Mouse (Mus musculus): ENCODE results near the gene Tbx21.

The Tbx21 gene

DNA sequence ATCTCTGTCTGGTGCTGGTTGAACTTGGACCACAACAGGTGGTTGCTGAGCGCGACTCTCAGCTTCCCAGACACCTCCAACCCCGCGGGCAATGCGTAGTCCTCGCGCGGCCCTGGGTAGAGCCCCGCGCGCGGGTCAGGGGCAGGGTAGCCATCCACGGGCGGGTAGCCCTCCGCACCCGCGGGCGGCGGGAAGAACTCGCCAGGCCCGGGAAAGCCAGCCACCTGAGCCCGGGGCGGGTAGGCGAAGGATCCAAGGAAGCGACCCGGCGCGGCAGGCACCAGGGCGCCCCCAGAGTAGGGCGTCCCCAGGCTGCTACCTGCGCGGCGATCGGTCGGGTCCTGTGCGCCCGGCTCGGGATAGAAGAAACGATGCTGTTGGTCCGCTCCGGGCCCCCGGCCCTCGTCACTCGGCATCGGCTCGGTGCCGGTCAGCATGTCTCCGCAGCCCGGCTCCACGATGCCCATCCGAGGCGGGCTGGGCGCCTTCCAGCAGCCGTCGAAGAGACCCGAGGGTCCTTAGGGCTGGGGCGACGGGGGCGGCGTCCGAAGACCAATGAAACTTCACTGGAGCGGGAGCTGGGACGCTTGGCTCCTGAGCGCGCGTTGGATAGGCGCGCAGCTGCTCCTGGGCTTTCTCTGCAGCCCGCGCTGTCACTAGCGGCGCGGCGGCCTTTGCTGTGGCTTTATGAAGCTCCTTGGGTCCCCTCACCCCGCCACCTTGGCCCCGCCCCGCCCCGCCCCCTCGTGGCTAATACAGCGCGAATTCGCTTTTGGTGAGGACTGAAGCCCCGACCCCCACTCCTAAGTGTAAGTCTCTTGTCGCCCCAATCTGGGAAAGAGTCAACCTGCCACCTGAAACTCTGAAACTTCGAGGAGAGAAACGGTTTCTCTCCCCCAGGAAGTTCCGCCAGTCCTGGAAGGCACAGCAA lies at the start of gene Tbx21:
TSS of gene Tbx21 (minus strand) at position 661 of the 931 bp plus-strand sequence.
- DNase-seq (ENCODE audit: low read depth, low spot score) = no peak

DNA sequence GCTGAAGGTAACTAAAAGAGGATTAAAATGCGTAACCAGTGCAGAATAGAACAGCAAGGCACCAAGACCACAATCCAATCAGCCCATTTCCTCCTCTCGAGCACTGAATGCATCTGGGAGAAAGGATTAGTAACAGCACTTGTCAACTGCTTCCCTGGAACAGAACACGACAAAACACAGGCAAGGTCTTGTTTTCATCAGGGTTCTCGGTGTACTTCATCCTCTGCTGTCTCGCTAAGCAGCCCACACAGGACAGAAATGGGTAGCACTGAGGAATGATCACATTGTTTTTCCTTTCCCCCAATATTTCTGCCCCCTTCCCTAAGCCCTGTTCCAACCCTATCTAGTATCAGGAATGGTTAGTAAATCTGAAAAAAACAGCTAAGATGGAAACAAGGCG lies 45.2 kb upstream of the Tbx21 start:
- no peak for DNase-seq (ENCODE audit: low read depth, low spot score)

DNA sequence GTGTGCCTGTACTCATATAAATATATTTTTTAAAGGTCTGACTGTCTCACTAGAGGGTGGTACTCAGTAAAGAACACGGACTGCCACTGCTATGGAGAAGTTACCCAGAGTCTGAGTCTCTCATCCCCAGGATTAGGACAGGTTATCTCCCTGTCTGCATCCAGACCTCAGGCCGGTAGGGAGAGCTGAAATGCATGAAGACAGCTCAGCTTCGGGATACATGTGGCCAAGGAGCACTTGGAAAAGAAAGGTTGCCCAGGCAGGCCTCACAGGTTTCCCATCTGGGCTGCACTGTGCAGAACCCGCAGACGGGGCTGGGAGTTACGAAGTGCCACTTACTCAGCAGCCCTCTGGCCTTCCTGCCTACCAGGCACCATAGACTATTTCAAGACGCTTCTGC lies 41.9 kb upstream of the Tbx21 start:
- DNase-seq (ENCODE audit: low read depth, low spot score) = no peak

DNA sequence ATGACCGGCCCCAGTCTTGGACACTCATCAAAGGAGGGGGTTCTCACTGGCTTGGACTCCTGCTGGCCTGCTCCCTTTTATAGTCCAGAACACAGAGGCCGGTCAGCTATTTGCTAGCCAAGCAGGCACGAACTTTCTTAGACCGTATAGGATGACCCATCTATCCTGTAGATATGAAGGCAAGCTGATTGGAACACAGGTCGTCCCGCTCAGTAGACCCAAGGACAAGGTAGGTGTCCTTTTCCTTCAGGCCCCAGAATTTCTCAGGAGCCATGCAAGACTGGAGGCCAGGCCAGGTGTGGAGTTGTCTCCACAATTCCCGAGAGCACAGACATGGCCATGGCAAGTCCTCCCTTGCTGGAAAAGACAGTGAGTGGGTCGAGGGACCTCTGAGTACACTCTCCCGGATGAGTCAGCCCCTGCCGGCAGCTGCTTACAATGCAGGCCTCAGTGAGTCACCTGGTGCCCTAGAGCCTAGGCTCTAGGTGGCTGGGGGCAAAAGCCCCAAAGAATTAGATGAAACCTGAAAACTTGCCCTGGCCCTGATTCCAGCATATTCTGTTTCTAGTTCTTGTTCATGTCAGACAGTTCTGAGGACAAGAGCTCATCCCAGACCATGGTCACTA lies 37.6 kb upstream of the Tbx21 start:
- peak; percentile 50 for DNase-seq (ENCODE audit: low read depth, low spot score)

DNA sequence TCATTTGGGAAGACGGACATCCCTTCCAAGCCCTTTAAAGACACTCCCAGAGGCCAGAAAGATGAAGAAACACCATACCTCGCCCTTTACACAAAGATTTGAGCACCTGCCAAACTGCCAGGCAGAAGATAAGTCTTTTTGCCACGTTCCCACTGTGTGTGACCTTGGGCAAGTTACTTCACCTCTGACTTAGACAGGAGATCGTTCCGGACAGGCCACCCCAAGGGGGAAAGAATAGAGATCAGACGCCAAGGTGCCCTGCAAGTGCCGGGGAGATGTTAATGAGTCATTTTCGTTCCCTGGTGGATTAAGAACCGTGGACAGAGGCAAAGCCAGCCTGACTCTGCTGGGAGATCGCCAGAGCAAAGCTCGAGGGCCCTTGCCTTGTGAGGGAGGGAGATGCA lies 36.9 kb upstream of the Tbx21 start:
- no peak for DNase-seq (ENCODE audit: low read depth, low spot score)

DNA sequence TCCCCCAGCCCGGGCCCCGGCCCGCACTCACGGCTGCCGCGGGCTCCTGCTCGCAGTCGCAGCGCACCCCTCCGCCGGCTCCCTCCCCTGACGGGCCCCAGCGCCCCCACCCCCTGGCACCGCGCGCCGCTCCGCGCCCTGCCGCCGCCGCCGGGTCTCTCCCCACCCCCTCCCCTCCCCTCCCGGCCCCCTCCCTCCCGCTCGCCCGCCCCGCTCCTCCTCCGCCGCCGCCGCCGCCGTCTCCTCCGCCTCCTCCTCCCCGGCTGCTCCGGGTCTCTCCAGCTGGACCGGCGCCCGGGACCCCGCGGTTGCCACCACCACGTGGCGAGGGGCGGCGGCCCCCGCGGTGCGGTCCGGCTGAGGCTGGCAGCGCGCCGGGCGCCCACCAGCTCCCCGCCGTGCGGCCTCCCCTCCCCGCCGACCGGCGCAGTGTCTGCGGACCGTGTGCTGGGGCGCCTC lies 36.2 kb upstream of the Tbx21 start, which contains the start of gene Tbkbp1:
TSS of gene Tbkbp1 (minus strand) at position 153 of the 459 bp plus-strand sequence.
- no peak for DNase-seq (ENCODE audit: low read depth, low spot score)

DNA sequence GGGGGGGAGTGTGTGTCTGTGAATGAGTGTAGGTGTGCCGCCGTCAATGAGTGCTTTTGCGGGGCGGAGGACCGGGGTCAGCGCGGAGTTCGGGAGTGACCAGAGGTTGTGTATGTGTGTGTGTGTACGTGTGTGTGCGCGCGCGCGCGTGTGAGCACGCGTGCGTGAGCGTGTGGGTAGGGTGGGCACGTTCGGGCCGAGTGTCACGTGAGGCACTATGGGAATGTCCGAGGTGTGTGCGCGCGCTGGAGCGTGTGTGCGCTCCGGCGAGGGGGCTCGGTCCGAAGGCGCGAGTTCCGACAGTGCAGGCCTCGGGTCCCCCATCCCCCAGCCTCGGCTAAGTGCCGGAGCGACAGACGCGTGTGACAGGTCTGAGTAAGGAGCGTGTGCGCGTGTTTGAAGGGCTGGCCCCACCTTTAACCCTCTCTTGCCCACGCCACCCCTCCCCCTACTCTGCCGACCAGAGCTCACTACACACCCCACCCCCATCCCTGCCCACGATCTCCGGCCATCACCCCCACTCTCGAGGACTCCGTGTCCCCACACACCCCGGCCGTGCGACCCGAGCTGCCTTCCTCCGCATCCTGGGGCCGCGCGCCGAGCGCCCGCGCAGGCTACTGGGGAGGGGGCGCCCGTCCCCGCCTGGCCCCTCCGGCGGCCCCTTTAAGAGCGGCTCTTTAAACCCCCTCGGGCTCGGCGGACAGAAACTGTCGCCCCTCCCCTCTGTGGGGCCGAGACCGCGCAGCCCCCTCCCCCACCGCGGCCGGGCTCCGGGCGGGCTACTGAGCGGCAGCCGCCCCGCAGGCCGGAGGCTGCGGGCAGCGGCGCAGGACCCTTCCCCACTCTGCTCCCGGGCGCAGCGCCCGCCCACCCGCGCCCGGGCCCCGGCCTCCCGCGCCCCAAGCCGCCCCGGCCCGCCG lies 35.5 kb upstream of the Tbx21 start:
- DNase-seq (ENCODE audit: low read depth, low spot score) = no peak

DNA sequence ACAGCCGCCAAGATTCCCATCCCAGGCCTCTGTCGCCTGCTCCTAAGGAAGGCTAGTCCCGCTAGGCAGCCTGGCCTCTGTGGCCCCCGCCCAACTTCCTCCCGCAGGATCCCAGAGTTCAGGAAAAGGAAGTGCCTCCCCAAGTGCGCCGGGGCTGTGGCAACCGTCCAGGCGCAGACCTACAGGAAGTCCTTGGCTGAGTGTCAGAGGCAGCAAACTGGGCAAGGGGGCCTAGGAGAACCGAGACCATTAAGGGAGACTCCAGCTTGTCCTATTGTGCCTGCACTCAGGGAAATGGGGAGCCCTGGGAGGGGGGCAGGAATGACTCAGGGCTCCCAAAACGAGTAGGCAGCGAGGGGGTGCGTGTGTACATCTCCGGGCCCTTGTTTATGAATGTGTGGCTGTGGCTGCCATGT lies 34.9 kb upstream of the Tbx21 start:
- no peak for DNase-seq (ENCODE audit: low read depth, low spot score)

DNA sequence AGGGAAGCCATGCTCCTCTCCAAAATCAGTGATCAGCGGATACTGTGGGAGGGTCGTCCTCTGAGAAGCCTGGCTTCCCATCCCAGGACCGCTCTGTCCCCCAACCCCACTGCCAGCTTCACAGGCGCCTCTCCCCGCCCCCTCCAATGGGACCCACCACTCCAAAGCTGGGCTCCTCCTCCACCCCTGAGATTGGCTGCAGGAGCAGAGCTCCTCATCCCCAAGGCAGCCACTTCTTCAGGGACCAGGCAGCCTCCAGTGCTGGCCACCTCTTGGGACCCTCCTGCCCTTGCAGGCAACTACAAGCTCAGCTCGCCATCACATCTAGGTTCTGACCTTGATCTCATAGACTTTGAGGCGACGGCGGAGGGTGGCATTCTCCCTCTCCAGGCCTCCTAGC lies 33.9 kb upstream of the Tbx21 start:
- no peak for DNase-seq (ENCODE audit: low read depth, low spot score)

DNA sequence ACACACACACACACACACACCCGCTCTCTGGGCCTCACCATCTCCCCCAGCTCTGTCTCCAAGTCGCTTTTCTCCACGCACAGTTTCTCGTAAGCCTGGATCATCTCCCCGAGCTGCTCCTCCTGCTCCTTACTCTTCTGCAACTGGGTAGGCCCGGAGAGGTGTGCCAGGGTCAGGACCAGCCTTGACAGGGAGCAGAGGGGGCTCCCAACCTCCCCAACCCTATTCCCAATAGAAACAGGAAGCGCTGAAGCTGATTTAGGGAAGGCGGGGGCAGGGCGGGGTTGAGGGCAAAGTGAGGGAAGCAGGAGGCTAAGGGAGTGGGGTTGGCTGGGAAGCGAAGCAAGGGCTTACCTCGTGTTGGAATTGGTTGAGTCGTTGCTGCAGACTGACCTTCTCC lies 33.5 kb upstream of the Tbx21 start:
- DNase-seq (ENCODE audit: low read depth, low spot score) = no peak

DNA sequence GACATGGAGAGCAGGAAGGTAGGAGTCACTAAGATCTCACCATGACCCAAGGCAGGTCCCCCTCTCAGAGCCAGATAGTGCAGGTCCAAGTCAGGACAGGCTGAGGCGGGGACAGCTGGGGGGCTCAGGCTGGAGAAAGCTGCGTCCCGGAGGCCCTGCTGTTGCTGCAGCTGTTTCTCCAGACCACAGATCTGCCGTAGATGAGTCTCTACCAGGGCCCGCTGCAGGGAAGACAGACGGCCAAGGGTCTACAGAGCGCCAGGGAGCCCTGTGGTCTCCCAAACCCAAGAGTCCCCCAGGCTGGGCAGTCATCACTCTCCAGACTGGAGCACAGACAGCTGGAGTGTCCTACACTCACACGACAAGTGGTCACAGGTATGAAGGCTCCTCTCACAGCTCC lies 32.2 kb upstream of the Tbx21 start:
- DNase-seq (ENCODE audit: low read depth, low spot score) = no peak

DNA sequence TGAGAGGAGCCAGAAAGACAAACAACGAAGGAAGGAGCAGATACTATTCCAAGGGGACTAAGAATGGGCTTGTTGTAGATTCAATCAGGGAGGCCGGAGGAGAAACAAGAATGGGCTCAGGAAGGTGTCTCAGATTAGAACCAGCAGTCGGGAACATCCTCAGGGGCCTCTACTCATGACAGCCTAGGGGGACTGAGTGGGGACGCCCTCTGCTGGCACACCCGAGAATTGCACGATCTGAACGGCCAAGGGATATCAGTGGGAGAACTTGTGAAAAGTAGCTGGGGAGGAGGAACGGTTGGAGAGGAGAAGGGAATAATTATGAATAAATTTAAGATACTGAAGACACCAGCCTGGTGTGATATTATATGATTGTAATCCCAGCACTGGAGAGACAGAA lies 31.6 kb upstream of the Tbx21 start:
- peak; percentile 63 for DNase-seq (ENCODE audit: low read depth, low spot score)

DNA sequence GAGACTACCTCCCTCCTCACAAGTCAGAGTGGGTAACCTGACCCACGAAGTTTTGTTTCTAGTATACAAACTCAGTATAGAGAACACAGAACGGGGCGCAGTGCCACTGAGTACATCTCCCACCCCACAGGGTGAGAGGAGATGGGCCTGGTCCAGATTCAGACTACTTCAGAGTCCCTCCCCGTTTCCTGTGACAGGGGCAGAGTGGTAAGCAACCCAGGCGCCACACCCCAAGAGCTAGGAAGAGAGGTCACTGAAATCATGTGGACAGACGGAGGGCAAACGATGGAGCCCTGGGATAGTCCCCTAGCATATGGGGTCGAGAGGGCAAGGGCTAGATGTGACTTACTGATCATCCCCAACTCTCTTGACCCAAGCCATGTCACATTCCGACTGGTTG lies 30.8 kb upstream of the Tbx21 start:
- no peak for DNase-seq (ENCODE audit: low read depth, low spot score)

DNA sequence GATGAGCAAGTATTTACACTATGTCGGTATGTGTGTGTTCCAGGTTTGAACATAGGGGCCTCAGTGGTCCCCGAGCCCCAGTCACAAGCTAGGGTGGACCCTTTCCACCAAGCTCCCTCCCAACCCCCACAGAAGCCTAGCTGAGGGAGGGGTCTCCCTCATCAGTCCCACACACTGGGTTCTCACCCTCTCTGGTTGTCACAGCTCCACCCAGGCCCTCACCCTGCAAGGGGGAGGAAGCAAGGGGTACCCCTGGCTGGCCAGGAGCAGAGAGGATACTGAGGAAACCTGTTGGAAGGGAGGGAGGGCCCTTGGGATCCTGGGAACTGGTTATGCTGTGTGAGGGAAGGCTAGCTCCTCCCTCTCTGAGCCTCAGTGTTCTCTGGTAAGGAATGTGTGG lies 30.2 kb upstream of the Tbx21 start:
- no peak for DNase-seq (ENCODE audit: low read depth, low spot score)

DNA sequence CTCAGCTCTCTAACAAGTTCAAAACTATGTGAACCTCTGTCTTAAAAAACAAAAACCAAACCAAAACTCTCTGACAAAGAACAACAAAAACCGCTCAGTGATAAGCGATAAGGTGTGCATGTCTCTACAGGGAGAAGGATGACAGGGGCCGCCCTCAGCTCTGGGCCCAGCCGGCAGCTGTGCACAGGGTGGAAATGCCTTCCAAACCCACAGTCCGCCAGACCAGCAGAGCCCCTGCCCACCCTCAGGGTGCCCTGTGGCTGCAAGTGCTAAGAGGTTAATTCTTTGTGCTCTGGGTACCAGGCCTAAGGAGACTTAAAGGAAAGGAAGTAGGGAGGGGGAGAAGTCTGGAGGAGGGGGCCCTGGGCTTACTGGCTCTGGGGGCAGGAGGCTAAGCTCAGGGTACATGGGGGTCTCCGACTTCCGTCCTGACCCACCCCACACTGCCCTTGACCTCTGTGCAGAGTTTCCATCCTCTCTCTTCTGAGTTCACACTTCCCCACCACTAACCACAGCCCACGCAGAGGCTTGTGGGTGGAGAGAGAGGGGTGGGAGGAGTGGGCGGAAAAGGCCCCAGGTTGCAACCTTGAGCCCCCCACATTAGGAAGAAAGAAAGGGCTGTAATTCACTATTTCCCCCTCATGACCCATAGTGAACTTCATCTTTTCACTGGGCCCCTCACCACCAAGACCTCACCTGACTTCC lies 28.2 kb upstream of the Tbx21 start:
- no peak for DNase-seq (ENCODE audit: low read depth, low spot score)

DNA sequence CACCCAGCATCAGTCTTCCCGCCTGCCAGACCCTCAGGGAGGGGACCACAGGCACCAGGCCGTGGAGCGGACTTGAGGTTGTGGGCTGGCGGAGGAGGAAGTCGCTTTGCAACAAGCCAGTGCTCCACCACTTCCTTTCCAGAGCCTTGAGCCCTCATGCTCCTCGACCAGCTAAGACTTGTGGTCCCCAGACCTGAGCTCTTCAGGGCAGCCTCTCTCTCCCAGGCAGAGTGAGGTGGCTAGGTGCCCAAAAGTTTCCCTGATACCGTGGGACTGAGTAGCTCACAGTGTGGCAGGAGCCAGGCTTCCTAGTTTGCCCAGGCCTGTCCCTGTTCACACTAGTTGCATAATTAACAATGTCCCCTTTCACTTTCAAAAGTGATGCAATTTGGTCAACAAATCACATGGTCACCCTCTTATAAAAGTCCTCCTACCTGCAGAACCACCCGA lies 27.1 kb upstream of the Tbx21 start:
- DNase-seq (ENCODE audit: low read depth, low spot score) = peak; percentile 50

DNA sequence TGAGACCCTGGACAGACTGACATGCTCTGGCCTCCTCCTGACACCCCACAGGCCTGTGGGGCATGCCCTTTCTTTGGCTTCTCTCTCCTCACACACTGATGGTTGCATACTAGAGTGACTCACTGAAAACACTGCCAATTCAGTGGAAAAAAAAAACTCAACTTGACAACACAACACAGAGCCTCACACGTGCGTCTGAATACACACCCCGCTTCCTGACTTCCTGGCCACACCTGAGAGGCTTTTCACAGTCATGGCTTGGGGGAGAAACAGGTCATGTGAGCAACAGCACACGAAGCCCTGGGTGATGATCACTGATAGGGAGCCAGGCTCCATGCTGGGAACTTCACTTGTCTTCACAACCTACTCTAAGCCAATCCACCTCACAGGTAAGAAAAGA lies 25.7 kb upstream of the Tbx21 start:
- no peak for DNase-seq (ENCODE audit: low read depth, low spot score)

DNA sequence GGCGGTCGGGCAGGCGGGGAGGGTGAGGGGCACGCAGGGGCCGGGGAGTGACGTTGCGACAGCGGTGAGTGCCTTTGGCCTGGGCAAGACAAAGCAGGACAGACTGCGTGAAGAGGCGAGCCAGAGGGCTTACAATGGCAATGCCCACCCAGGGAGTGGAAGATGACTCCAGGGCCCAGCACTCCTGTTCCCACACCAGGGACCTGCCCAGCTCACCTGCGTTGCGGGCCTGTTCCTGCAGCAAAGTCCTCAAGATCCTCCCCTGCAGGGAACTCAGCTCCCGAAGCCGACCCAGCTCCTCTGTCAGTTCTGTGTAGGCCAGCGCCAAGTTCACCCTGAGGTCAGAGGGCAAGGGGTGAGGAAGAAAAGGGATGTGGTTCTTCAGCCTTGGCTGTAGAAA lies 24.1 kb upstream of the Tbx21 start:
- DNase-seq (ENCODE audit: low read depth, low spot score) = no peak

DNA sequence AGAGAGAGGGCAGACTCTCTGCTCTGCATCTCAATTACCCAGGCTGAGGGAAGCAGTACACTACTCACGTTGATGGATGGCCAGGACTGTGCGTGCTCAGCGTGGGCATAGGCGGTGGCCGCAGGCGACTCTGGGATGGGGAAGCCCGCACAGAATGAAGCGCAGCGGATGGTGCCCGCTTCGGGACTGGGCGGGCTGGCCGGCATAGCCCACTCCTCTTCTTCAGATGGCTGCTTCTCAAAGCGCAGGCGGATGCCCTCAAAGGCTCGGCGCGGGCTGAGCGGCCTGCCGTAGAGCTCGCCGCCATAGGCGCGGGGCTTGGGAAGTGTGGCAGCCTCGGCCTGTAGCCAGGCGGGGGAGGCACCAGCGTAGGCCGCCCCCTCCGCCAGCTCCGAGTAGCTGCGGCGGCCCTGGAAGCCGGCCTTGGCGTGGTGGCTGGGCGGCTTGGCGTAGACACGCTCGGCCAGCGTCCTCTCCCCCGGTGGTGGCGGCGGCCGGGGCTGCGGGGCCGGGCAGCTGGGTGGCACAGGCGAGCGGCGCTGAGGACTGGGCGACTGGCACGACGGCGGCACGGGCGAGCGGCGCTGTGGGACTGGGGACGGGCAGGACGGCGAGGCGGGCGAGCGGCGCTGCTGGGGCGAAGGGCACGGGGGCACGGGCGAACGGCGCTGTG lies 23.6 kb upstream of the Tbx21 start:
- DNase-seq (ENCODE audit: low read depth, low spot score) = no peak

DNA sequence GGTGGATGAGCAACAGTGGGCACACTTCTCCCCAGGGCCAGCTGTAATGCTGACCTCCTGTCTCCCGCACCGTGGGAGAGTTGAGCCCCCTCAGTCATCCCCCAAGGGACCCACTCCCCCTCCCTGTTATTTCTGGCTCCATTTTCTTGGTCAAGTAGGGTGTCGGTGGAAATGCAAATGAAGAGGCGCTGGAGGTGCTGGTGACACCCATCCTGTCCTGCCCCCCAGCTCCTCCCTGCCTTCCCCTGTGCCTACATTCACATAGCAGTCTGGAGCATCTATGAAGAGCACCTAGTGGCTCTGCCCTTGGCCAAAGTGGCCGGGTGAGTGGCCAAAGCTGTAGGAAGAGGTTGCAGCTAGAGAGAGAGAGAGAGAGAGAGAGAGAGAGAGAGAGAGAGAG lies 18.1 kb upstream of the Tbx21 start:
- no peak for DNase-seq (ENCODE audit: low read depth, low spot score)

DNA sequence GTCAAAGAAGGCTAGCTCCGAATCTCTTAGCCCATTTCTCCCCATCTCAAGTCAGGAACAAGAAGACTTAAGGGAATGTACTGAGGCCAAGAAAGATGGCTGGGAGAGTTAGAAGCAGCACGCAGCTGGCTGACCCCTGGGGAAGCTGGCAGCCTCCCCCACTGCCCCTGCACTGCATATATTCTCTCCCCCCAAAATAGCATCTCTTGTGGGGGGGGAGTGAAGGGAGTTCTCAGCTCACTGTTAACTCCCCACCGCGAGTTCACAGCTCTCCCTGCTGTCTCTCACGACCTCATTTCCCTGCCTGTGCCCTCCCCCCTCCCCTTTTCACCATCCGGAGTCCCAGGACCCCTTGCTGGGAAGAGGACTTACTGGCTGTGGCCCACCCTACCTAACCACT lies 17.1 kb upstream of the Tbx21 start:
- no peak for DNase-seq (ENCODE audit: low read depth, low spot score)

Data from A20 (cell line).